Mouse (Mus musculus) gastrocnemius, postnatal 14 days (tissue): ENCODE results near the gene Ndufs7. TPM values are rescaled to one million over a fixed set of nuclear protein-coding genes. Genes with fewer than 3 reads are reported as not detected.

ENCODE experiments used
- DNase-seq: peaks from one replicate; pipeline ENCODE4 v3.0.0; 2021; ENCODE audit warnings: mixed read lengths
- intact Hi-C: fragments of 180-260 bp; cut with DNase I; formaldehyde crosslinking; loops from one replicate; pipeline ENCODE4 v1.15.1; 2025; ENCODE audit warnings: low total_unique reads
- total RNA-seq, 2 experiments: library from RNA; stranded (reverse); gene quantifications; 2 replicates each; pipeline ENCODE4 v1.2.3; 2021

Ndufs7 gene
- total RNA-seq, 2 experiments from 2014 or later: 423 to 474 TPM

DNA sequence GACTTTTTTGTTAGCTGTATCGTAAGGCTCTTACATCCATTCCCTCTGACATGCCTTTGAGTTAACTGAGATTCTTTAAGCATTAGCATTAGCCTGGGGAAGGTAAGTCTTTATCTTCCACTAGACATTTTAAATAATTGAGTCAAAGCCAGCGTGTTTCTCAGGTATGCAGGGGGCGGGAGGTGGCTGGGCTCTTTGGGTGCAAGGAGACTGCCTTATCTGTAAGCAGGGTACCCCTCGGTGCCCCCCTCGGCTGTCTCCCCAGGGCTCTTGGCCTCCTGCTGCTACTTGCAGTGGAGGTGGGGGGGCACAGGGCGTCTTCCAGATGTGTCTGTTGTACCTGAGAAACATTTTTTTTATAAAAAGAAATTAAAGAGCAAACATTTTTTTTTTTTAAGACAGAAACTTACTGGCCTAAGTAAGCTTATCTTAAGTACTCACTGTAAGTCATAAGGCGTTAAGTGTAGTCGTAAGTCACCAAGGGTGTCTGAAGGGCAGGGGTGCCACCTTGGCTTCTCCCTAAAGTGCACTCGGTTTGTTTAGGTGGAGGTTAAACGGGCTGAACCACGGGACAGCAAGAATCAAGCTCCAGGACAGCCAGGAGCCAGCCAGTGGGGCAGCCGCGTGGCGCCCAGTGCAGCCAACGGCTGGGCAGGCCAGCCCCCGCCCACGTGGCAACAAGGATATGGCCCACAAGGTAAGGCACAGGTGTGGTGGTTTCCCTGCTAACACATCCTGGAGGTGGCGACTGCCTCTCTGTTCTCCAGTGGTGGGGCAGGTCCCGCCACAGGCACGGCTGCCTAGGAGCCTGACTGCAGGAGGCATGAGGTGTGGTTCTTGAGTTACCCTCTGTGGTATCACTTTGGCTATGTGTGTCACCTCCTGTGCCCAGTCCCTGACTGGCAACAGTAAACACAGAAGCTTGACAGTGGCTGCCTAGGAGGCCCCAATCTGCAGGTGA lies 33.8 kb downstream of the Ndufs7 start:
- intact Hi-C loops: no loop called here
- DNase-seq: no peak

DNA sequence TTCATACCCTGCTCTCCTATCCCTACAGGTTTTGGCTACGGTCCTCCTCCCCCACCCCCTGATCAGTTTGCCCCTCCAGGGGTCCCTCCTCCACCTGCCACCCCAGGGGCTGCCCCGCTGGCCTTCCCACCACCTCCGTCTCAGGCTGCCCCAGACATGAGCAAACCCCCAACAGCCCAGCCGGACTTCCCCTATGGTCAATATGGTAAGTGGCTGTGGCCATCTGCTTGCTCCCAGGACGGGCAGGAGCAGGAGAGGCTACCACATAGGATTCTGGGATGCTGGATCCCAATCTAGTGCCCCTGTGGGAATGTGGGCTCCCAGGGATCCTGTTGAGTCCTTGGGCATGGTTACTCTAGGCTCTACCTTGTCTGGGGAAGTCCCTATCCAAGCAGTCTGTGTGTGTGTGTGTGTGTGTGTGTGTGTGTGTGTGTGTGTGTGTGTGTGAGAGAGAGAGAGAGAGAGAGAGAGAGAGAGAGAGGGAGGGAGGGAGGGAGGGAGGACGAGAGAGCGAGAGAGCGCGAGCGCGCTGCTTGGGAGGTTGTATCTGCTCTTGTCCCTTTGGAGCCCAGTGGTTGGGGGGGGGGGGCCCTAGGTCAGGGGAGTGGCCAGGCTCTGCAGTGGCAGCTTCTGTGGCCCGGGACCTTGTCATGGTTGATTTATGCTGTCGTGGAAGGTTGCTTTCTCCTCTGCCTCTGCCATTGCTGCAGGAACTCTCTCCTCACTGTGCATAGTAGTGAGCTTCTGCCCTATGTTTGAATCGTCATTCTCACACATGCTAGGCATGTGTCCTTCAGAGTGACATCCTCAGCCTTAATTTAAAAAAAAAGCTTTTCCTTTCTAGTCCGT lies 36.5 kb downstream of the Ndufs7 start:
- intact Hi-C loops: no loop called here
- DNase-seq: no peak

DNA sequence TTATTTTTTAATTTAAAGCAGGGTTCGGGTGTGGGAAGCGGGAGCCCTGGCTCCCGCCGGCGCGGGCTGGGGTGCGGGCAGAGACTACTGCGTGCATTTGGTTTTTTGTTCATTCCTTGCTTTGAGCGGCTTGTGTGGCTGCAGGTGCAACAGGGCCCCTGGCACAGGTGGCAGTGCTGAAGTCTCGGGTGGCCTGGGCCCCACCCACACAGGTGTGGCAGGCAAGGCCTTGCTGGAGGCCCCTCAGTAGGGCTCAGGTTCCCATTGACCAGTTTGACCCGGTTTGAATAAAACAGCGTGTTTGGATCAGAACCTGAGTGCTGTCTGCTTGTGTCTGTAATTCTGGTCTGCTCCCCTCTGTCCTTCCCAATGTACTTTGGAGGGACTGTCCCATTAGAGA lies 39.2 kb downstream of the Ndufs7 start:
- no peak for DNase-seq
- intact Hi-C loops: no loop called here

DNA sequence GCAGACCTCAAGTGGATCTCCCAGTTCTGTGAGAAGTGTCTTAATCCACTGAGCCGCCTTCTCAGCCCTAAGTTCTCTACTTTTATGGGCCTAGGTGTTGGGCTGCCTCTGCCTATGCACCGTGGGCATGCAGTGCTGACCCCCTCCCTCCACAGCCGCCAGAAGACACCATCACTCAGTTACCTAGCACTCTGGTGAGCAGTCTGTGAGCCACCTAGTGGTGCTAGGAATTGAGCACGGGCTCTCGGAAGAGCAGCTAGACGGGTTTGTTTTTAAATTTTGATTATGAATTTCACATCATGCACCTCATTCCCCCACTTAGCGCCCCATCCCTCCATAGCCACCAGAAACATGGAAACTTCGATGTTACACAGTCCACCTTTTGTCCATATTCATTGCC lies 39.7 kb downstream of the Ndufs7 start:
- no peak for DNase-seq
- intact Hi-C loops: no loop called here

DNA sequence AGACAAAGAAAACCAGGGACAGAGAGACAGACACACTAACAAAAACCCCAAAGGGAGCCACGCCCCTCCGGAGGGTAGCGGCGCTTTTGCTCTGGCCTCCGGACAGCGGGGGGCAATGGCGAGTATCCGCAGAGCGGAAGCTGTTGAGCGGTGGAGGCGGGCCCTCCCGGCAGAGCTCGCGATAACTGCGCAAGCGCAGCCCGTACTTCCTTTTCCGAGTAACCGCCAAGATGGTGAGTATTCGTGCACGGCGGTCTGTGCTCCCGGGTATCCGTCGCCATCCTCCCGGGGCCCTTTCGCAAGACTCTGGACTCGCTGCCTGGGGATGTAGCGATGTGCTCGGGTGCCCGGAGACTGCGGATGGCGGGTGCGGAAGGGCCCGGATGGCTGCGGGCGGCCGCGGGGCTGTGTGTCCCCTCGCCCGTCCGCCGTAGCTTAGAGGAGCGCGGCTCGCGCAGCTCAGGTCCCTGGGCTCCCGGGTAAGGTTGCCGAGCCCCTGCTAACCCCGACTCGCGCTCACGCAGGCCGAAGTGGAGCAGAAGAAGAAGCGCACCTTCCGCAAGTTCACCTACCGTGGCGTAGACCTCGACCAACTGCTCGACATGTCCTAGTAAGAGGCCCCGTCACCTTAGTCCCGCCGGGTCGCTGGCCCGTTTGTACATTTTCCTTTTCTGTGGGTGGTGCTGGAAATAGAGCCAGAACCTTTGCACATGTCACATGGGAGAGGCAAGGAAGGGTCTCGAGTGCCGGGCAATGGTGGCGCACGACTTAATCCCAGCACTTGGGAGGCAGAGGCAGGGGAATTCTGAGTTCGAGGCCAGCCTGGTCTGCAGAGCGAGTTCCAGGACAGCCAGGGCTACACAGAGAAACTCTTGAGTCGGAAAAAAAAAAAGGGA lies 43.6 kb downstream of the Ndufs7 start, which contains the start of gene Rps15:
Gene Rps15 (plus strand): TSS at position 203 of the 896 bp plus-strand sequence.
- intact Hi-C loops: no loop called here
- peak; percentile 97 for DNase-seq

DNA sequence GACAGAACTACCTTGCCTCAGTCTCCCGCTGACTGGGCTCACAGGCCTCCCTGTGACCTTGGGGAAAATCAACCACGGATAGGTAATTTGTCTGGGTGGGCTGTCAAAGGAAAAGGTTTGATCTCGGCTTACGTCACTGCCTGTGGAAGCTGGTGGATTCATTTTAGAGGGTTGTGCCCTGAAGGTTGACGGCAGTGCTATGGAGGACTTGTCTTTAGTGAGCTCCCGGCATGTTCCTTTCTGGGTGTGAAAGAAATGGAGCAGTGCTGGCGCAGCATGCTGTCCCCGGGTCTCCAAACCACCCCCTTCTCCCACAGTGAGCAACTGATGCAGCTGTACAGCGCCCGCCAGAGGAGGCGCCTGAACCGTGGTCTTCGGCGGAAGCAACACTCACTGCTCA lies 44.4 kb downstream of the Ndufs7 start:
- intact Hi-C loops: no loop called here

DNA sequence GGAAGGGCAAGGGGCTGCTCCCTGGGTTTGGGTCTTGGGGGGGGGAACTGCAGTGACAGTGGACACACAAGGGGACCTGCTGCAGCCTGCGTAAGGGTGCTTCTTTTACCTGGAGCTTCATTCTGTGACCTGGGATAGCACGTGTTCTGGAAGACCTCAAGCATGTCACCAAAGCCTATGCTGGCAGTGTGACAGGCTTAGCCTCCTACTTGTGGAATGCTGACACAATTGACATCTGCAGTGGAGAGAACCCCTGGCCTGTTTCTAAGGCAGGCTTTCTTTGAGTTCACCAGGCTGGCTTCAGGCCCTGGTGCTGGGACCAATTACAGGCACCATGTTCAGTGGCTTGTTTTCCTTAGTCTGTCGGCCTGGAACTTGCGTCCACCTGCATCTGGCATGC lies 45.4 kb downstream of the Ndufs7 start:
- intact Hi-C loops: no loop called here
- DNase-seq: no peak

More for the DNA sequence above, 44.4 kb downstream of the Ndufs7 start:
- no peak for DNase-seq

DNA sequence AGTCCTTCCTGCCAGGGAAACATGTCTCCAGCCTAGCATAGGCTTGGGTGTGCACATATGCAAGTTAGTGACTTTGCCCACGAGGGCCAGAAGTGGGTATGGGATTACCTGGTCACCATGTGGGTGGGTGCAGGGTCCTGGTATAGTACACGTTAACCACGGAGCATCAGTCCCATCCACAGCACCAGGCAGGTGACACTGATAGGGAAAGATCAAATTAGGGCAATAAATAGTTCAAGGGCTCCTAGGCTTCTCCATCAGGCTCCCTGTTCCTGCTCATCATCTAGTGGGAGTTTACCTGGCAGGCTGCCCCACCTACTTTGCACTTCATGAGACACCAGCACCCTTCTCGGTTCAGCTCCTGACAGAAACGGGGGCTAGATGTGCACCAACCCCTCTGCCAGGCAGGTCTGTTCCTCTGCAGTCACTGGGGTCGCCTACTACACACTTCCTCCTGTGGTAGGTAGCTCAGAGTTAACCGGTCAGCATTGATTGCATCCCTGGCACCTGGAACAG lies 45.9 kb downstream of the Ndufs7 start:
- intact Hi-C loops: loop anchor here (5.0 kb wide), 1 partner anchor 57 kb away; no protein-coding TSS in a partner anchor
- no peak for DNase-seq

DNA sequence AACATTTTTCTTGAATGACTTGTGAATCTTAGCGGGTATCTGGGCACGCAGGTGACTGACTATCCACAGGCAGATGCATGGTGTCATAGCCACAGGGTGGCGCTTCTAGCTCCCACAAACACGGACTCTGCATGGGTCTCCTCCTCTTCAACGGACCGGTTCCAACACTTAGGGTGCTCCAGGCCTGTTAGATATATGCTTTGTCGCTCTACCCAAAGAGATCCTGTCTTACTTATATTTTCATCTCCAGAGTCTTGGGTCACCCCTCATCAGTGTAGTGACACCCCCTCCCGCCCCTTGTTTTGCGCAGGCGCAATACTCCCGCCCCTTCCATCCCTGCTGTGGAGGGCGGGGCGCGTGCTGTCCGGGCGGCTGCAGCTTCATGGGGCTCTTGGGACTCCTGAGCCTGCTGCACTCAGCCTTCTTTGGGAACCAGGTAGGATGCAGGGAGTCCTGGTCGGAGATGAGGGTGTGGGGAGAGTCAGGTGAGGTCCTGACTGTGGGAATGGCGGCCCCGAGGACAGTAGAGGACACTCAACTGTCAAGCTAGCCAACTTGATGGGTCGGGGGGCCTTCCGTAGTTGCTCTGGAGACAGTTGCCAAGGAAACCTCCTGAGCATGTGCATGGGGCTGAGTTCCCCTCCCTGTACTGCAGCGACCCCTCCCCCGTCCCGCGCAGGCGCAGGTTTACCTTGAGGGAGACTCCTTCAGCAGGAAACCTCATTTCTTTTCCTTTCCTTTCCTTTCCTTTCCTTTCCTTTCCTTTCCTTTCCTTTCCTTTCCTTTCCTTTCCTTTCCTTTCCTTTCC lies 46.9 kb downstream of the Ndufs7 start, which contains the start of gene Apc2:
Gene Apc2 (plus strand): TSS at position 360 of the 808 bp plus-strand sequence.
- peak; percentile 74 for DNase-seq
- intact Hi-C loops: loop anchor here (5.0 kb wide), 1 partner anchor 56 kb away; no protein-coding TSS in a partner anchor

DNA sequence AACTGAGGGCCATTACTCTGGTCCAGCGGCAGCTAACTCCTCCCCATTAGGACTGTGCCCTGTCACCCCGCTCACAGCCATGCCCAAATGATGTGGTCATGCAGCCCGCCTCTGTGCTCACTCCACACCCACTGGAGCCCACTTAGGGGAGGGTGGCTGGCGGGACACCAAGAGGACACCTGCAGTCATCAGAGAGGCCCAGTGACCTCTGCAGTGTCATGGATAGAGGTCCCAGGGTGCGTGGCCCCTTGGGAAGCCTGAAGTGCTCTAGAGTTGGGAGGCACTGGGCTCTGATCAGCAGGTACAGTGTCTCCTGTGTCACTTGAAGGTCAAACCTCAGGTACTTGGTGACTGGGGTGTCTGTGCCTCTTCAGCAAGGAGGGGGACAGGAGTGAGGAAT lies 47.9 kb downstream of the Ndufs7 start:
- no peak for DNase-seq
- intact Hi-C loops: loop anchor here (5.0 kb wide), 1 partner anchor 55 kb away; no protein-coding TSS in a partner anchor

DNA sequence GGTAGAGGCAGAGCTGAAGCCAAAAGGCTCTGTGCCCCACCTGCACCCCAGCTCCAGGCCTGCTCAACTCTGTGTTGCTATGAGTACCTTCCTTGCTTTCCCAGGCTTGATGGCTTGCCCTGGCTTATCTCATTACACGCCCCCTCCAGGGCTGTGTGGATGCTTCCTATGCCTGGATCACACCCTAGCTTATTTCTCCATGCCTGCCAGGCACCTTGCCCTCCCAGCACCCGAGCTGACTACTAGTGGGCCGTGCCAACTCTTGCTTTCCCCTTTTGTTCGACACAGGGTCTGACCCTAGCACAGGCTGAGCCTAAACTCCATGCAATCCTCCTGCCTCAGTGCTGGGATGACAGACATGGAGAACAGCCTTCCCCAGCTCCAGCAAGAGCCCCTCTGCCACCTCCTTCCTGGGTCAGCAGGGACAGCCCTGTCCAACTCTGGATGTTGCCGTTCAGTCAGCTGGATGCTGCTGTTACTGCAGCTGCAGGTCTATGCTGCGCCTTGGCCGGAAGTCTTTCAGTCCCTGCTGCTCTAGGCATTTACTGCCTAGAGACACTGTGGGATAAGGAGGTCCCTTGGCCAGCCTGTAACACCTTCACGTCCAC lies 48.7 kb downstream of the Ndufs7 start:
- DNase-seq: no peak
- intact Hi-C loops: loop anchor here (5.0 kb wide), 1 partner anchor 55 kb away; no protein-coding TSS in a partner anchor

DNA sequence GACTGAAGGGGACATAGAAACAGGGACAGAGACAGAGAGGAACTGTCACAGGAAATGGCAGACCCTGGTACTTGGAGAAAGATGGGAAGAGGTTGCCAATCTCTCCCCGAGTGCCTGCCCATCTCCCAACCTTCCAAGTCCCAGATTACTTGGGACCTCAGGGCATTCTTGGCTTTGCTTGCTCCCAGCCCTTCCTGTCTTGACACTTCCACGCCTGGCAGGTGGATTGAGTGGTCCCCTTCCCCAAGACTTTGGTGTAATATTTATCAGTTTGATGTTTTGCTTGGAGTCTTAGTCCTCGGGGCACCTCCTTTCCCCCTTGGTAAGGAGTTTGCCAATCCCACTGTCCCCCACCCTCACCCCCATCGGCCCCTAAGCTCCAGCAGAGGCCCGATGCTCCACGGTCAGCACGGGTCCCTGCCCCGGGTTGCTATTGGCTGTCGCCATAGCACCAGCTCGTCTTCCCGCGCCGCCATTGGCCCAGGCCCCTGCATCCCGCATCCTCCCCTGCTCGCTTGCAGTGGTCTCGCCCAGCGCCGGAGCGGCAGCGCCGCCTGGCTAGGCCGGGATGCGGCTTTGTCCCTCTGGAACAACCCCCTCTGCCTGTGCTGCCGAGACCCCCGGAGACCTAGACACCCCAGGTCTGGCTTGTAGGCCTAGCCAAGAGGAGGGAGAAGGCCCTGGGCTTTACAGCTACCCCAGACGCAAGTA lies 49.8 kb downstream of the Ndufs7 start:
- intact Hi-C loops: loop anchor here (5.0 kb wide), 1 partner anchor 54 kb away; no protein-coding TSS in a partner anchor
- DNase-seq: peak; percentile 51

DNA sequence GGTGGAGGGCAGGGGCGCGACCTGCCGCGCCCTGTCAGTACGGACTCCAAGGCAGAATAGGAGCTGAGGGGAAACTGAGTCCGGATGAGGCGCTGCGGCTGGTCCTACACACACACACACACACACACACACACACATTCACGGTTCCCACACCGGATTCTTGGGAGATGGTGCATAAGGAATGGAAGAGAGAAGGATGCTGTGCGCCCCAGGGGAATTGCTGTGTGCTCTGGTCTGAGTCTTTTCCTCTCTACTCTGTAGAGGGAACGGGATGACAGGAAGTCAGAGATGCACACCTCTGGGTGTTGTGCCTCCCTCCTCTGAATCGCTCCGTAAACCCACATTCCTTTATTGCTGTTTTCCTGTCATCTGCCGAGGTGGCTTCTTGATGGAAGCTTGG lies 50.4 kb downstream of the Ndufs7 start:
- intact Hi-C loops: loop anchor here (5.0 kb wide), 1 partner anchor 53 kb away; no protein-coding TSS in a partner anchor
- no peak for DNase-seq

DNA sequence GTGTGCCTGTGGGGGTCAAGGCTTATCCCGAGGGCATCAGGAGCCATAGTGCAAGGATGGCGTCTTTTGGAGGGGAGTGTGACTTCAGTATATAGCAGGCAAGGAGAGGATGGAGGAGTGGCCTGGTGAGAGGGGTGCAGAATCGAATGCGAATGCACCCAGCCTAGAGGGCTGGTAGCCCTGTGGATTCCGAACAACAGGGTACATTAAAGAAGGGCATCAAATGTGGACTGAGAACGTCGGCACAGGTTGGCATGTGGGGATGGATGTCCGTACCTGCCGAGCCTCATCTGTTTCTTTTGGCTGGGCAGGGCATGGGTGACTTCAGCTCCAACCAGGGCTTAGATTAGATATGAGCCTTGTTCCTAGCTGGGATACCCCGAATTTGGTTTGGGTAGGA lies 50.9 kb downstream of the Ndufs7 start:
- intact Hi-C loops: loop anchor here (5.0 kb wide), 1 partner anchor 52 kb away; no protein-coding TSS in a partner anchor
- no peak for DNase-seq

DNA sequence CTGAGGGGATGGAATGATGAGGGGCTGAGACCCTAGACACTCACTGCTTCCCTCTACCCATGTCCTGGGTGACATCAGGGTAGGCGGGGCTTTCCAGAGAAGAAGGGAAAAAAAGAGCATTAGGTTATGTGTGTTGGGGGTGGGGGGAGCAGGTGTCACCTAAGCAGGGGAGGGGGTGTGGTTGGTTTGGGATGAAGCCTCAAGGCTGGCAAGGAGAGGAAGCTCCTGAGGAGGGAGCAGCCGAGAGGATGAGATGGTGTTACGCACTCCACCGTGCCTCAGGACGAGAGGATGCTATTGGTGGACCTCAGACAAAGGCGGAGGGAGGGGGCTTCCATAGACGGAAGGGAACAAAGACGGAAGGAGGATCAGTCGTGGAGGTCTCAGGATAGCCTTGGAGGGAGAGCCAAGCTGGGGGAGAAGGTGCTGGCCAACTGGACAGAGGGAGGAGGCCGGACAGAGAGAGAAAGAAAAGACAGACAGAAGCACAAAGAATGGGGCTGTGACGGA lies 51.8 kb downstream of the Ndufs7 start:
- intact Hi-C loops: no loop called here
- DNase-seq: no peak

DNA sequence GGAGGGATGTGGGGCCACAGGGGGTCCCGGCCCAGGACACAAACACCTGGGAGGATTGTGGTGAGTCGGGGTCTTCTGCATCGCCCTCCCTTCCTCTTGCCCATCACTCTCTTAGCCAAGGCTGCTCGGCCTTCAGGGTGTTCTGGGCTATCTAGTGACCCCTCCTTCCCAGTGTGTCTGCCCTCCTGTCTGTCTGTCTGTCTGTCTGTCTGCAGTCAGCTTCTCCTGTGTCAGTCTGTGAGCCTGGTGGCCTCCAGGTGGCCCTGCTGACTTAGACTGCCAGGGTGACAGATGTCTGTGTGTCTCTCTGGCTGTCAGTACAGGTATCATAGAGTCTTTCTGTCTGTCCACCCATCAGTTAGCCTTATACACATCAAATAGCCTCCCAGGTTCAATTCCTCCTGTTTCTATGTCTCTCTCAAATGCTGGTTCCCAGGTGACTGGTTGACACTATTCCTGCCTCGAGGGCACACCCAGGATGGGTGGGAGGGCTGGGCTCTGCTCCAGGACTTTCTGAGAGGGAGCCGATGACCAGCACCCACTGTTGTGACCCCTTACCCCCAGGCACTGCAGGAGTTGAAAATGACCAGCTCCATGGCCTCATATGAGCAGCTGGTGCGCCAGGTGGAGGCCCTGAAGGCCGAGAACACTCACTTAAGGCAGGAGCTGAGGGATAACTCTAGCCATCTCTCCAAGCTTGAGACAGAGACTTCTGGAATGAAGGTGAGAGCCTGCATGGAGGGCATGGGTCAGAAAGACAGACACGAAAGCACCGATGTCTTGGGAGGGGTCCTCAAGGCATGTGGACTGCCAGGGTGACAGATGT lies 52.5 kb downstream of the Ndufs7 start:
- intact Hi-C loops: no loop called here
- no peak for DNase-seq
